Mouse (Mus musculus) liver, embryonic 14.5 days (tissue): ENCODE results near the gene Map4k2. TPM values are rescaled to one million over a fixed set of nuclear protein-coding genes. Genes with fewer than 3 reads are reported as not detected.
A peak's percentile ranks its signal among the peaks of the same experiment; 100 is the strongest.

Experiments
- ATAC-seq: fragments of 200-750 bp; cut with Nextera tagmentation; 2 replicates; pipeline ENCODE4 v1.8.0; 2017; ENCODE audit warnings: moderate number of reproducible peaks, mild to moderate bottlenecking, moderate library complexity; ENCODE audit not compliant: insufficient read depth
- DNase-seq, 3 experiments: peaks; one replicate each; pipeline ENCODE4 v3.0.0-alpha.2; 2012 to 2013; ENCODE audit warnings: low read depth in 3 of 3, low spot score in 3 of 3
- H3K27ac ChIP-seq: fragments of 300-500 bp; sonication (generic); 2 replicates; pipeline ENCODE4 v1.5.1; 2014; ENCODE audit warnings: moderate library complexity, mild to moderate bottlenecking, control low read depth, inconsistent platforms
- H3K27me3 ChIP-seq: fragments of 300-500 bp; sonication (generic); 2 replicates; pipeline ENCODE4 v1.6.1; 2014; ENCODE audit warnings: mild to moderate bottlenecking, low read length, moderate library complexity; ENCODE audit not compliant: control insufficient read depth, insufficient read depth
- H3K36me3 ChIP-seq: fragments of 300-500 bp; sonication (generic); replicated peaks from 2 replicates; pipeline ENCODE4 v1.6.1; 2014; ENCODE audit warnings: low read depth; ENCODE audit not compliant: control insufficient read depth, insufficient read depth
- H3K4me1 ChIP-seq, 2 experiments: fragments of 200-500 bp in 1 of 2; fragments of 300-500 bp in 1 of 2; sonication (generic) in 1 of 2; replicated peaks; 2 replicates each; pipeline ENCODE4 v1.6.1; 2012 to 2014; ENCODE audit warnings: antibody characterized with exemption in 1 of 2, inconsistent platforms in 1 of 2, low read length in 1 of 2; ENCODE audit not compliant: control insufficient read depth in 2 of 2, insufficient read depth in 2 of 2
- H3K4me2 ChIP-seq: fragments of 300-500 bp; sonication (generic); 2 replicates; pipeline ENCODE4 v1.6.1; 2014; ENCODE audit warnings: low read depth, mild to moderate bottlenecking, control low read depth, moderate library complexity
- H3K4me3 ChIP-seq, 2 experiments: fragments of 200-500 bp in 1 of 2; fragments of 300-500 bp in 1 of 2; sonication (generic) in 1 of 2; 2 replicates each; pipeline ENCODE4 v1.5.1; 2012 to 2014; ENCODE audit warnings: low read depth in 2 of 2, low read length in 2 of 2, mild to moderate bottlenecking in 2 of 2, control low read depth in 1 of 2, inconsistent platforms in 1 of 2, moderate library complexity in 1 of 2; ENCODE audit not compliant: insufficient read depth in 1 of 2
- H3K9ac ChIP-seq: fragments of 300-500 bp; sonication (generic); replicated peaks from 2 replicates; pipeline ENCODE4 v1.6.1; 2014; ENCODE audit warnings: mild to moderate bottlenecking, control low read depth, moderate library complexity
- H3K9me3 ChIP-seq: fragments of 300-500 bp; sonication (generic); 2 replicates; pipeline ENCODE4 v1.6.1; 2016; ENCODE audit warnings: low read length, mixed read lengths; ENCODE audit not compliant: control insufficient read depth
- CTCF ChIP-seq: IDR thresholded peaks from 2 replicates; pipeline ENCODE4 v1.5.1; 2016; ENCODE audit warnings: antibody characterized with exemption, low read depth, control low read depth
- EP300 ChIP-seq: IDR thresholded peaks from 2 replicates; pipeline ENCODE4 v1.6.1; 2016; ENCODE audit warnings: antibody characterized with exemption, low read depth
- WGBS: fragments of 180-500 bp; shearing (Covaris S2); extraction: QIAGEN DNeasy Blood & Tissue Kit; methylation state at CpG from one replicate; pipeline ENCODE4 v1.1.7; 2014; ENCODE audit not compliant: insufficient replicate concordance; 5-methylcytosine and 5-hydroxymethylcytosine counted together
- polyA plus RNA-seq, 2 experiments: library from polyadenylated mRNA; depleted of rRNA in 1 of 2; stranded (reverse) in 1 of 2; unstranded in 1 of 2; fragments of >200 nt; fragmentation: Nextera tagmentation in 1 of 2; extraction: Ambion mirVana in 1 of 2; gene quantifications; 2 replicates each; pipeline versions ENCODE4 v1.2.1 to v1.2.3; 2012 to 2014

The Map4k2 gene
- polyA plus RNA-seq, 2 experiments = 3.0 to 17.6 TPM

DNA sequence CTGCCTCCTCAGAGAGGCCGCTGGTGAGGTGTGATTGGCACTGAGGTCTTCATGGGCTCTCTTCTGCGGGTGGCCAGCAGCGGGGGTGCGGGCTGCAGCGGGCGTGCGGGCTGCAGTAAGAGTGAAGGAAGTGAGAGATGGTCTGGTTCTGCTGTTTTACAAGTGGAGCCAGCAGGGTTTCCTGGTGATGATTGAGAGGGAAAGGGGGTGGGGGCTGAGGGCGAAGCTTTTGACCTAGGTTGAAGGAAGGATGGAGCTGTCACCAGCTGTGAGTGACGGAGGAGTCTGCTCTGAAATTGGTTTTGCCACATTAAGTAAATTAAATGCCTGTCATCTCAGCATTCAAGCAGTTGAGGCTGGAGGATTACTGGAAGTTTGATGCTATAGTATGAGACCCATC is 7.8 kb downstream of the Map4k2 start:
- H3K9ac ChIP-seq = no peak overlapping the region
- no peaks in the 10 kb centered on the region for H3K9me3 ChIP-seq
- WGBS = 33% methylated on average over 9 of the region's 9 CpGs
- DNase-seq (no peak), ATAC-seq (no peak)
- H3K4me3 ChIP-seq = no peak overlapping the region
- TF ChIP-seq EP300 (no peak), CTCF (no peak)
- peak overlapping the region; percentile 37; the same call in 1 of the 2 replicates for H3K4me2 ChIP-seq
- H3K4me1 ChIP-seq = peaks cover 10 to 11% of the 10 kb centered on the region in 2 experiments
- H3K27ac ChIP-seq = no peak overlapping the region
- no peaks in the 10 kb centered on the region for H3K27me3 ChIP-seq
- H3K36me3 ChIP-seq = no peaks in the 10 kb centered on the region; the same call in 1 of the 2 replicates

DNA sequence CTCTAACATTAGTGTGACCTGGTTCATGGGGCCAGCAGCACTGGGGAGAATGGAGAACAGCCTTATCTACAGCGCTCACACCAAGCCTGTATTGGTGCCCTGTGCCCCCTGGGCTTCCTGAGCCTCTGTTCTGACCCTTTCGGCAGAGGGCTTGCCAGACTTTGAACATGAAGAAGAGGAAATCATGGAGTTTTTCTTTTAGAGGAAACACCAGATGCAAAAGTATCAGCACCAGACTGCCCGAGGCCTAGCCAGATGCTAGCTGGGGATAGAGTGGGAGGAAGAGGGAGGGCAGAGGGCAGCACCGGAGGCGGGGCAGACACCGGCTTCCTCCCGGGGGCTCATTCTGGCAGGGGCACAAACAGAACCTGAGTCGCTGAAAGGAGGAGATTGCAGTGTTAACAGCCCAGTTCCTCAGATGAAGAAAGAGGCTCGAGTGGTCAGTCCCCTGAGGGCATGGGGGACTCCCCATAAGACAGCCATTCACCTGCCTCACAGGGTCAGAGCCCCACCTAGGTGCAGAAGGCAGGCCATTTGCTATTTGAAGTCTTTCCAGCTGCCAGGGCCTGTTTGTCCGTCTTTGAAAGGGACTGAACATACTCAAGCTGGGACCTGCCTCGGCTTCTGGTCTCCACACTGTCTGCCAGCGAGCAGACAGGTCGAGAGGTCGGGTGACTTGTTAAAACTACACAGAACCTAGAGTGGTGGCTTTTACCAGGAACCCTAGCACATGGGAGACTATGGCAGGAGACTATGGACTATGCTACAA is 8.5 kb downstream of the Map4k2 start:
- TF ChIP-seq EP300 = no peak
- no peak for TF ChIP-seq CTCF
- 17% methylated on average over 14 of the region's 14 CpGs for WGBS
- Histone ChIP-seq H3K9ac (peak overlapping the region; percentile 20; the same call in 1 of the 2 replicates), H3K36me3 (no peaks in the 10 kb centered on the region; the same call in 1 of the 2 replicates), H3K4me3 (no peak overlapping the region), H3K4me1 (peaks cover 10 to 11% of the 10 kb centered on the region in 2 experiments), H3K4me2 (peak overlapping the region; percentile 37), H3K27me3 (no peaks in the 10 kb centered on the region), H3K9me3 (no peaks in the 10 kb centered on the region), H3K27ac (no peak overlapping the region; the same call in 1 of the 2 replicates)
- ATAC-seq (peak; percentile 58; the same call in 1 of the 2 replicates), DNase-seq (no peak)

DNA sequence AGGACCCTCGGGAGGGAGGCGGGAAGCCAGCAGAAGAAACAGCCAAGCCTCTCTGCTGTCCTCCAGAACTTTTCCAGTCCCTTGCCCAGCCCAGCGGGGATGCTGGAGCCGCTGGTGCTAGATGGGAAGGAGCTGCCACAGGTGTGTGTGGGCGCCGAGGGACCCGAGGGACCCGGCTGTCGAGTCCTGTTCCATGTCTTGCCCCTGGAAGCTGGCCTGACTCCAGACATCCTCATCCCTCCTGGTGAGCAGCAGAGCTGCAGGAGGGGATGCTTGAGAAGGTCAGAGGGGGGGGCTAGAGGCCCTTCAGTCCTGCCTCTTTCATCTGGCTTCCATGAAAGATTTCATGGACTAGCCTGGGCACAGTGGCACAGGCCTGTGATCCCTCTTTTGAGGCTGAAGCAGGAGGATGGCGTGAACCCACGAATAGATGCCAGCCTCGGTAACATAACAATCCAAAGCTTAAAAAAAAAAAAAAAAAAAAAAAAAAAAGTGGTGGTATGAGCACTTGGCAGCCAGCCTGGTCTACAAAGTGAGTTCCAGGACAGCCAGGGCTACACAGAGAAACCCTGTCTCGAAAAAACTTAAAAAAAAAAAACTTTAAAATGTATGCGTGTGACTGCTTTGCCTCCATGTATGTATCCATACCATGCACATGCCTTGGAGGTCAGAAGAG is 10.6 kb downstream of the Map4k2 start:
- no peaks in the 10 kb centered on the region; the same call in 1 of the 2 replicates for H3K36me3 ChIP-seq
- H3K4me2 ChIP-seq = no peak overlapping the region
- DNase-seq (no peak), ATAC-seq (no peak)
- H3K27me3 ChIP-seq = no peaks in the 10 kb centered on the region
- no peak overlapping the region for H3K9ac ChIP-seq
- H3K4me3 ChIP-seq = no peak overlapping the region
- H3K9me3 ChIP-seq = no peaks in the 10 kb centered on the region
- peaks cover 10 to 11% of the 10 kb centered on the region in 2 experiments for H3K4me1 ChIP-seq
- no peak for TF ChIP-seq EP300
- TF ChIP-seq CTCF = no peak
- WGBS = 74% methylated on average over 14 of the region's 14 CpGs
- H3K27ac ChIP-seq = no peak overlapping the region

DNA sequence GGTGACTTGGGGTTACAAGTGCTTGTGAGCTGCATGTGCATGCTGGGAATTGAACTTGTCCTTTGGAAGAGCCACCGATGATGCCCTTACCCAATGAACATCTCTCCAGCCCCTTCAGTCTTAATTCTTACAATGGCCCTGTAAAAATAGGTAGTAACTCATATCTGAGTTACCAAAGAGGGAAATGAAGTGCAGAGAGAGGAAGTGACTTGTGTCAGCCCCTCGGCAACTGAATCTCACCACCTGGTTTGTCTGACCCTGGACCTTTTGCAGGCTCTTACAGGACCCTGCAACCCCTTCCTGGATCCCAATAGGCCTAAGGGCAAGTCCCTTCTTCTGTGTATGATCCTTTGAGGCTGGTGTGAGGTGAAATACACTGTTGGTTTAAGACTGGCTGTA is 11.2 kb downstream of the Map4k2 start:
- Histone ChIP-seq H3K4me1 (peaks cover 10 to 11% of the 10 kb centered on the region in 2 experiments), H3K9me3 (no peaks in the 10 kb centered on the region), H3K27ac (no peak overlapping the region), H3K4me2 (no peak overlapping the region), H3K4me3 (no peak overlapping the region), H3K9ac (no peak overlapping the region), H3K27me3 (no peaks in the 10 kb centered on the region), H3K36me3 (no peaks in the 10 kb centered on the region; the same call in 1 of the 2 replicates)
- ATAC-seq = no peak
- WGBS = 41% methylated on average over 2 of the region's 2 CpGs
- no peak for DNase-seq
- TF ChIP-seq EP300 = no peak
- no peak for TF ChIP-seq CTCF

DNA sequence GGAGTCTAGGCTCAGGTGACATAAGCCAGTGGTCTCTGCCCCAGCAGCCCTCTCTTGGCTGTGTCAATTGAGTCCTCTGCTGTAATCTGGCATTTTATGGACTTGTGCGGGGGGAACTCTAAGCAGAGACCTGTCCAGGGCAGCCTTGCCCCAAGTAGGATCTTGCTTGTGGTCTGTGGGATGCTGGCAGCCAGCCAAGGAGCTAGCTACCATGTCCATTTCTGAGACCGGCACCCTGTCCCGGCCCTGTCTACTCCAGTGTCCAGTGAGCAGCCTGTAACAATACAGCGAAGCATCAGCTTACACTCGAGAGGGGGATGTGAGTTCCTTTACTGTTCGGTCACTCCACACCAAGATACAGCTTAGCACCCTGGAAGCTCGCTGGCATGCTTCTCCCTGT is 13.1 kb downstream of the Map4k2 start:
- H3K9me3 ChIP-seq = no peaks in the 10 kb centered on the region
- no peak overlapping the region for H3K4me2 ChIP-seq
- ATAC-seq (no peak), DNase-seq (no peak)
- no peak overlapping the region for H3K27ac ChIP-seq
- WGBS = 86% methylated on average over 7 of the region's 7 CpGs
- no peaks in the 10 kb centered on the region for H3K27me3 ChIP-seq
- peaks cover 4 to 5% of the 10 kb centered on the region in 2 experiments for H3K4me1 ChIP-seq
- no peak overlapping the region for H3K4me3 ChIP-seq
- H3K36me3 ChIP-seq = no peaks in the 10 kb centered on the region; the same call in 1 of the 2 replicates
- H3K9ac ChIP-seq = no peak overlapping the region
- TF ChIP-seq CTCF (no peak), EP300 (no peak)
